Mouse (Mus musculus) cerebellum, postnatal 25 days (tissue): Measurements from ENCODE around the gene Rdh14.

Experiments
- DNase-seq, 2 experiments: peaks; one replicate each; pipeline ENCODE4 v3.0.0; 2021; ENCODE audit warnings: mixed read lengths in 2 of 2

The Rdh14 gene

DNA sequence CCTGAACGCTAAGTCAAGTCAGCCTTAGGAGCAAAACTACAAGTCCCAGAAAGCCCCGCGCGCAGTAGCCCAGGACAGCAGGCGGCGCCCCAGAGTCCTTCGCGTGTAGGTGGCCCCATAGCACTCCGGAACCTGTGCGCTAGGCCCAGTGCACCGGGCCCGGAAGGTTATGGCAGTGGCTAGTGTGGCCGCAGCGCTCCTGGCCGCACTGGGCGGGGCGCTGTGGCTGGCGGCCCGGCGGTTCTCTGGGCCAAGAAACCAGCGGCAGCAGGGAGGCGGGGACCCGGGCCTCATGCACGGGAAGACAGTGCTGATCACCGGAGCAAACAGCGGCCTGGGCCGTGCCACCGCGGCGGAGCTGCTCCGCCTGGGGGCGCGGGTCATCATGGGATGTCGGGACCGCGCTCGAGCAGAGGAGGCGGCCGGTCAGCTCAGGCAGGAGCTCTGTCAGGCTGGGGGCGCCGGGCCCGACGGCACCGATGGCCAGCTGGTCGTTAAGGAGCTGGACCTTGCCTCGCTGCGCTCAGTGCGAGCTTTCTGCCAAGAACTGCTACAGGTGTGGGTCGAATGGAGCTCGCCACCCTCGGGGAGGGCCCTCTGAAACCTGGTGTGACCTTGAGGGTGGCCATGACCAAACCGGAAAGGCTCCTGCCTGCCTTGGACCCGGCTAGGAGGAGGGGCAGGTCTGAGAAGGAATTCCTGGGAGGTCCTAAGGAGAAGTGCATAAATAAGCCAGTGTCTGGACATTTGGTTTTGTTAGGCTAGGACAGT is at the start of gene Rdh14:
Rdh14 (plus strand) TSS at position 102 of the 771 bp plus-strand sequence.
- DNase-seq, result peak; percentile 97 to 98

DNA sequence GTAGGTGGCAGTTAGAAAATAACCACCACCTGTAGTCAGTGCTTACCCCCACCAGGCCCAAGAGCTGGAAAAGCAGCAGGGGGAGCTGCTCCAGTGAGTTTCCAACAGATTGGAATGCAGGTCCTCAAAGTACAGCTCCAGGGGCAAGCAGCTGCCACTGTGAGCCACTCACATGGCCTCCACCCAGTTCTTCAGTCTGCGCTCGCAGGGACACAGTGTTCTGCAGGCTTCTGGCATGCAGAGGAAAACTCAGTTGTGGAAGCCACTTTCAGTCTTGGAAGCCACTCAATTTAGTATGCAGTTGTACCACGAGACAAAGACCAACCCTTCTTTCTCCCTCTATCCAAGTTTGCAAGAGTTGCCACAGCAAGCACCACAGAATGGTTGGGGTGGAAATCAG is 39.9 kb upstream of the Rdh14 start:
- no peak for DNase-seq

DNA sequence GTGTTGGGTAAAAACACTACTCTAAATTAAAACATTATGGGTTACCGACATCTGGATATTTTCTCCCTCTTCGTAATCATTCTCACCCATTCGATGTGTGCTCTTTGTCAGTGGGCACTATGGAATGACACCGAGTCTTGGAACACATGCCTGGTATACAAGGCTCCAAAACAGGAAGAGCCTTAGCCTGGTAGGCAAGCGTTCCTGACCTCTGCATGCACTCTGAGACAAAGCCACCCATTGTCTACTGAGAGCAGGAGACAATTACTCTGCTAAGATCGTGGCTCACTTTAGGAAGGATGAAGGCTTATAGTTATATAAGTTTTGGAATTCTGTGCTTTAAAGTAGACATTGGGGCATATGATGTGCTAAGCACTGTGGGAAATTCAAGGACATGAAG is 32.8 kb upstream of the Rdh14 start:
- DNase-seq, result no peak

DNA sequence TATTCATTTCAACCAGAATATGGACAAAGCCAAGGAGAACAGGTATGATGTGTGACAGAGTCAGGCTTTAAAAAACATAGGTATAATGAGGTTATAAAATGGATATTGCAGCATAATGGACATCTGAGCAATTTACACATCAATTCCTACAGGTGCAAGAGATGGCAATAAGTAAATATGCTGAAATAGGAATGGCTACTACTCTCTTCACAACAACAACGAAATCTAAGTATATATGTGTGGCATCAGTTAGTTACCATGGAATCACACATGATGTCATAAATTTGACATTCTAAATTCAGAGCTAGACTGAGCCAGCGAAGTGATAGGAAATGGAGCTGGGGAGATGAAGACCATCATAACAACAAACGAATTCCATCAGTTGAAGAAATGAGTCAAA is 20.9 kb upstream of the Rdh14 start, which contains the start of gene Nt5c1b:
Nt5c1b (plus strand) TSS at position 301 of the 400 bp plus-strand sequence.
- no peak for DNase-seq

DNA sequence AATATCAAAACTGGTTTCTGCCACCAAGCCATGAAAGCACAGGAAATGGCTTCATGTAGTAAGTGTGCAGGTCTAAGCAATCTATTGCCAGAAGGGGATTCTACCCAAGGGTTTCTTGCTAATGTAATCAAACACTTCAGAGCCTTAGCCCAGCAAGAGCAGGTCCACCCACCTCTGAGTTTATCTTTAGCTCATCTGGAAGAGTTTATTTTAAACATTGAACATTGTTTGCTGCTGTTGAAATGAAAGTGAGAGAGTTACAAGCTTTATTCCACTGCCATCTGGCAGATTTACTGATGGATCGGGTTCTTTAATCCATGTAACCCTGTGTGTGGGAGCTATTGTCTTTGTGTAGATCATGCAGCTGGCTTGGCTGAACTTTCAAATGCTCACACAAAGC is 10.2 kb downstream of the Rdh14 start:
- no peak for DNase-seq

DNA sequence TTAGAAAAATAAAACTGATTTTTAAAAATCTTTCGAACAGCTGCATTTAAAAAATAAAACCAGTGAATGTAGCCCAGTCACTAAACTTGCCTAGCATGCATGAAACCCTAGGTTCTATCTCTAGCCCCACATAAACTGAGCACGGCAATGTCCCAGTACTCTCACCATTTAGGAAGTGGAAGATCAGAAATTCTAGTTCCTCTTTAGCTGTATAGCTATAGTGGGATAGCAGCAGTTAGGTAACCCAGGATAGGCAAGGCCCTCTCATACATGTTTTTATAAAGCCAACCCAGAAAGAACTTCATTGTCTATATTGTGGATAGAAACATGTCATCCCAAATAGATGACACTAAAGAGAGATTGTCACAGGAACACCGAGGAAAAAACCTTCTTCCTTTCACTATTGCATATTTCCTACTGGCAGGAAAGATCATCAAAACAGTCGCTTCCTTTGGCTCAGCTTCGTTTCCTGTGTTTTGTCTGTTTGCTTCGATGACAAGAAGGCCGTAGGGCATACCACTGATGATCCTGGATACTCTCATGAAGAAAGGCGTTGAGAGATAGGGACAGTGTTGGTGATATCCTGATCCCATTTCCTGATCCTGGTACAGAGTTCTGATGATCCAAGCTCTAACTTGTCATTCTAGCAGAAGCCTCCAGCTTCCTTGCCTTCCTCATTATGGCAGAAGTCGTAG is 12.0 kb downstream of the Rdh14 start:
- DNase-seq, result no peak

DNA sequence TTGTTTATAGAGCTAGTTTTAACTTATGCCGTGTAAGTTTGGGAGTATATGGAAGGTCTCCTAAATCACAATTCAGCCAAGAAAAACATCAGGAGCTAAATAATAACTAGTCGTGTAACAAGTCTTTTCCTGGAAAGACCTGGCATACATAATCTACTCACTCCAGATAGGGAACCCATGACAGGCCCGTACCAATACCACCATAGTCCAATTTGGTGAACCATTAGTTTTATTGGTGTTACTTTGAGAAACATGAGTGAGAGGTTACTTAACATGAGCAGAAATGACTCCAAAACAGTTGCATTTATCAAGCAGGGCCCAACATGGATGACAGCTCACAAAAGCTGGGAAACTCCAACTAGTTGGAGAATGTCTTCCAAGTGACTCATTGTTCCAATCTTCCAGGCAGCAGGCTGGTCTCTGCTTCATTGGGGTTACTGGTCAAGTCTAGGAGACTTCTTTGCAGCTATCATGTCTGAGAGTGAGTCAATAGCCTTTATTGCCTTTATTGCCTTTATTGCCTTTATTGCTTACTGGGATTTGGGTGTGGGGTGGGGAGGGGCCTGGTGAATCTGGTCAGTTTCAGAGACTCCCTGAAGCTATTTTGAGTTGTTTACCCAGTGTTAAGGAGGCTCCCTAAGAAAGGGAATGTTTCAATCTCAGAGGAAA is 20.1 kb downstream of the Rdh14 start:
- DNase-seq, result no peak

DNA sequence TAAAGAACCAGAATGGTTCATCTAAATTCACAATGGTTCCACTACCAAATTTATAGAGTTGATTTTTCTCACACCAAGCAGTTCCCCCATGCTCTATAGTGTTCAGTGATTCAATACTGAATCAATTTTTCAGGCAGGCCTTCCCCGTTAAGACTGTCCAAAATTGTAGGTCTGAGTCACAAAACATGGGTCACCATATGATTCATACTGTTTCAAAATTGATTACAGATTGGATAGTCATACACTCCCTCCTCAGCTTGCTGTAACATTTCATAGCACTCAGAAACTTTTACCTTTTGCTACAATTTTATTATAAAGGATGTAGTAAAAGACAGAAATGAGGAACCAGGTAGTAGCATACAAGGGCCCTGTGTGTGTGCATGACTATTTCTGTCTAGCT is 20.9 kb downstream of the Rdh14 start:
- DNase-seq, result no peak

DNA sequence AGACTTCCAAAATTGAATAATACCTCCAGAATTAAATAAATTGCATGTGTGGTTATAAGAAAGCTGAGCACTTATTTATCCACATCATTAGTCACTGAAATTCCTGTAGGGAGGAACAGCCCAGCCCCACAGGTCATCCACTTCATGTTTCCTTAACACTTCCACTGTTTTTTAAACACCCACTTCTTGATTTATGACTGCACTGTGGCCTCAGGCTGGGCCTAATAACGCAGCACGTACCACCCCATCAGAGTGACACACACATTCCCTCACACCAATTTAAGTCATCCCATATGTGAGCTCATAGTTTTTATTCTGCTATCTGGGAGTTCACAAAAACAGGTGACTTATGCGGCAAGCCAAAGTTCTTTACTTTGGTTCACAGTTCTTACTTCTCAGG is 31.8 kb downstream of the Rdh14 start:
- DNase-seq, result no peak

DNA sequence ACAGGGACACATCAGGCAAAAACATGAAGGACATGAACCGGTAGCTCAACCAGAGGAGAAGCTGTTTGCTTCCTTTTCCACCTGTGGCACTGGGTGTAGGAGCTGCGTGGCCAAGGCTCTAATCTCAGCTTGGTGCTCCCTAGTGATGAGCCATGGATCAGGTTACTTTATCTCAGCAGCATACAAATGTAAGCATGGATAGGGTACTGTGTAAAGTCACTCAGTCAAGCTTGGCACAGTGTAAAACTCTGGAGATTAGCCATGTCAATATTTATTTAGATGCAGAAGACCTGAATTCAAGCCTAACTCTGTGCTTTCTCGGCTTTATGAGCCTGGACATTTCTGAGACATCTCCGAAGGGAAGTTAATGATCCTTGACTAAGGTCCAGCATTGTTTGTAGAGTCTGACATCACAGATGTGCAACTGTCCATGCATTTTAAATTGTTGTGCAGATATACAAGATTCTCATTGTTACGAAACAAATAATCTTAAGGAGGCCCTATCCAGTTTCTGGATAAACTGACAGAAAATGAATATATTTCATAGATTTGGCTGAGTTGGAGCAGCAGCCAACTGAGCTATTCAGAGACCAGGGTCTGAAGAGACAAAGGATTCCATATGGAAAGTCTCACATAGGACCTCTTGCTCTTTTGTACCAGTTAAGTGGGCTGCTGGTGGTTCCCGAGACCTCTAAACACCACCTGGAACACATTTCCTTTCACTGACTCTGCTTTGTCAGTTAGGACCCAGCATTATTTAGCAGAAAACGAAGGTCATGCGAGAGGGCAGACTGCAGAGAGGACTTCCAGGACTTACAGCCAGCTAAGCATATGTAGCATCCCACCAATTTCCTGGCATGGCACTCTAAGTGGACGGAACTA is 35.7 kb downstream of the Rdh14 start:
- no peak for DNase-seq

DNA sequence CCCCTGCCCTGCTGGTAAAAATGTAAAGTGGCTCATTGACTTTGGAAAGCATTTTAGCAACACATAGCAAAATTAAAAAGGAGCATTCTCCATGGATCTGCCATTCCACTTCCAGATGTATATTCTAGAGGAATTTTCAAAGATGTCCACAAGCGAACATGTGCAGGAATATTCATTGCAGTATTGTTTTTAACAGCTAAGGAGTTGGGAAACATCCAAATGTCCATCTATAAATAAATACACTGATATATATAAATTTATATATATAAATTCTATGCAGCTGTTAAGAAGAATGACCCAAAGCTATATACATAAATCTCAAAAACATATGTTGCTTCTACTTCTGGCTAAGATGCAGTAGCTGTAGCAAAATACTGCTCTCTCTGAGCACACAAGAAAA is 40.4 kb downstream of the Rdh14 start:
- no peak for DNase-seq

DNA sequence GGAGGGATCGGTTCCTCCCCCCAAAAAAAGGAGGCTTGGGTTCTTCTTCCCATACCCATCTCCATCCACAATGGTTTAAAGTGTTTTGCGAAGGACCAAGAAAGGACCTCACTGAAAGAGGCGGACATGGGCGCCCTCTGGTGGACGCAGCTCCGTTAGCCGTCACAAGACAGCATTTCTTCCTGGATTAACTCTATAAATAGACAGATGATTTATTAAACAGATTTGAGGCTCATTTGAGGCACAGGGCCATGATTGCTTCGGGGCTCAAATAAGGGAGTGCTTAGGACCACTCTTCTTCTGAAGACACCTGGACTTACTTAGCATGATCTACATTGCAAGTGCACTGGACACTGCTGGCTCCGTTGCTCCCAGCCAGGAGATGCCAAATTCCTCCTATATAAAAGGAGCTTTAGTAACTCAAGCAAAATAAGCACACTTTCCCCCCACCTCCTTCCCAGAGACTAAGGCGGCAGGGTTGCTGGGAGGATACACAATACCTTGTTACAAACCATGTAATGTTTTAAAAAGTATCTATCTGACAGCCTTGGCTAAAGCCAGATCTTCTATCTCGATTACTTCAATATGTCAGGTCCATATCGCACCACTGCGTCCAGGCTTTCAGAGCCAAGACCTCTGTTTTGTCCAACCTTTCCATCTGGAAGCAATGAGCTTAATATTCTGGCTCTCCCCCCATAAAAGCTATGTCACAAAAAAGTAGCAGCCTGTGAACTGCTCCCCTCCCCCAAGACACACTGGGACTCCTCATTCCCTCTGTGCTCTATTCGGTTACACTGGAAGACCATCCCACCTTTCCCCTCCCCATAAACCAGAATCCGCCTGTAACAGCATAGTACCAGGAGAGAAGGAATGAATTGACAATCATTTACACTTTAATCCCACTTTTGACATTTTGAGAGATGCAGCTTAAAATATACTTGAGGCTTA is 47.8 kb downstream of the Rdh14 start:
- peak; percentile 85 to 91 for DNase-seq

DNA sequence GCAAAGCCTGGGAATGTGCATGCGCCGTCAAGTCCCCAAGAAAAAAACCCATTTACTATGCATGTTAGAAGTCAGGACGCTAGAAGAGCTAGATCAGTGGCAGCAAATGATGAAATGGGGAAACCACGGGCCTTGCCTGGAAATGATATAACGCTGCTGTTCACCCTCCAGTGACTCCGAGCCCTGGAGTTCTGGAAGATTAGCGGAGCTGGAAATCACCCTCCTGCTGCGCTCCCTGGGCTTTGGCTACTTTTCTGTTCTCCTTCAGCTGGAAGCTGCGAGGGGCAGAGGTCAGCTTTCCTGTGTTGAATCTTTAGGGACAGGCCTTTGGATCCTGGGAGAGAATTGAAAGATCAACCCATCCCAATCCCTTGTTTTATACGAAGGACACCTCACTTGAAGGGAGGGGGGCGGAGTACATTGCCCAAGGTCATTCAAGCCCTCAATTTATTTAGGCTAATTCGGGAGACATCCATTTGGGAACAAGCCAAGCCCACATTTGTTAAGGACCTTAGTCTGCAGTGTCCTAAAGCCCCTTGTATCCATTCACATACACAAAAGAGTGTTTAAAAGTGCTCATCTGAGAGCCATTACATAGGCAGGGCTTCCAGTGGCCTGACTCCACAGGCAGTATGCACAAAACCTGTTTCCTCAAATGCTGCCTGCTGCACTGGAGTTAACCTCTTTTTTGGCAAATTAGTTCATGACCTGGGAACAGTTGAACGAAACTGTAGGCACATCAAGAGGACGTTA is 49.1 kb downstream of the Rdh14 start:
- peak in 1 of 2 experiments; percentile 6 for DNase-seq
